Mouse (Mus musculus) CD4-positive, CD25-positive, alpha-beta regulatory T cell, adult 2 months (primary cell): ENCODE results near the gene Bckdk.

ENCODE experiments used
- DNase-seq: peaks from one replicate; pipeline ENCODE4 v3.0.0-alpha.2; 2012; ENCODE audit warnings: low read depth, low spot score

Gene Bckdk

DNA sequence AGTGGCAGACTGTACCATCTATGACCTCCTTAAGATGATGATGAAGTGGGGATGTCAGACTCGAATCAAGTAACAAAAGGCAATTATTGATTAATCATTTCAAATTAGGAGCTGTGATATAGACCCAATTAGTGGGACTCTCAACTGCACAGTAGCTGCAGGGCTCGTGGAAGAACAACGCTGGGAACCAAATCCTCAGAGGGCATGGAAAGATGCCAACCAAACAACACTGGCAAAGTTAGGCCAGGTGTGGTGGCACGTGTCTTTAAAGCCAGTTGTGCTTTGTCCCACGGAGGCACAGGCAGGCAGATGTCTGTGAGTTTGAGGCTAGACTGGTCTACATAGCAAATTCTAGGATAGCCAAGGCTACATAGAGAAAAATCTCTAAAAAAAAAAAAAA lies 26.8 kb downstream of the Bckdk start:
- DNase-seq: no peak

- DNase-seq: no peak
Measured at GRCm38 (mm10) chr7:127931351-127932135, 27.7 kb downstream of the Bckdk start.

DNA sequence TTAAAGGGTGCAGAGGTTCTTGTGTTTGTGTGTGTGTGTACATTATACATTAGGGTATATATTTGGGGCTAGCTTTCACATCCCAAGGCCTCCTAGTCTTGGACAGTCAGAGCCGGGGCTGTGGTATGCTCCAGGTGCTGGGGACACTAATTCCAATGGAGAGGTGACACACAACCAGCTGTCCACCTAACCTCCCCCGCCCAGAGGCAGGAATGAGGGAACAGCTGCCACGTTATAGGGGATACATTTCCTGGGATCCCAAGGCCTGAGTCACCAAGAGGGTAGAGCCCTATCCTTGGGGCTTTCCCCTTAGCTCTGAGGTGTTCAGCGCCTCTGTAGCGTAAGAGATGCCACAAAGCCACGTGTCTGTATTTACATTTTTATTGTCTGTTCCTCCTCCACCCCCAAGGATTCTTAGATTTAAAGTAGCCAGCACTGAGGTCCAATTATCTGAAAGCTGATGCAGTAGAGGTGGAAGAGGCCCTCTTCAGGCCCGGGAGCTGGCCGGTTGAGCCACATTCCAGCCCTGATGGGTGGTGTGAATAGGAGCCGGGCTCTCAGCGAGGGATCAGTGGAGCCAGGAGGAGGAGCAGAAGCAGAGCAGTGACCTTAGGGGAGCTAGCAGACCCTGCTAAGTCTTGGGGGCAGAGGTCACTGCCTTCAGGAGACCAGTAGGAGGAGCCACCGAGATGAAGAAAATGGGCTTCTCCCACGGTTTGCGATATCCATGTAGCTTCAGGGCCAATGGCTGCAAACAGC lies 28.6 kb downstream of the Bckdk start:
- DNase-seq: no peak

DNA sequence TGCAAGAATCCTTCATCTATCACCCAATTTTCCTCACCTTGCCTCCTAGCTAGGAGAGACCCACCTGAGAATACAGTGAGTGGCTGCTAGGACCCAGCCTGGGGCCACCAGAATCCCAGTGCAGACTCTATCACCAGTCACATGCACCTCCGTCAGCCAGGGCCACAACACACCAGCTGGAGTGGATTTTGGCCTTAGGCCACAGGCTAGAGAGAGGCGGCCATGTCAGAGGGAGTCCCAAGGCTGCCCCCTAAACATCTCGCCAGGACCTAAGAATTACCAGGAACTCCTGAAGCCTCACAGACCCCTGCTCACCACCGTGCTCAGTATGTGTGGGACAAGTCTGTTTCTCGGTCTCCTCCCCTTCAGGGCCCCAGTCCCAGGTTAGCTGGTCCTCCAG lies 30.2 kb downstream of the Bckdk start:
- no peak for DNase-seq

DNA sequence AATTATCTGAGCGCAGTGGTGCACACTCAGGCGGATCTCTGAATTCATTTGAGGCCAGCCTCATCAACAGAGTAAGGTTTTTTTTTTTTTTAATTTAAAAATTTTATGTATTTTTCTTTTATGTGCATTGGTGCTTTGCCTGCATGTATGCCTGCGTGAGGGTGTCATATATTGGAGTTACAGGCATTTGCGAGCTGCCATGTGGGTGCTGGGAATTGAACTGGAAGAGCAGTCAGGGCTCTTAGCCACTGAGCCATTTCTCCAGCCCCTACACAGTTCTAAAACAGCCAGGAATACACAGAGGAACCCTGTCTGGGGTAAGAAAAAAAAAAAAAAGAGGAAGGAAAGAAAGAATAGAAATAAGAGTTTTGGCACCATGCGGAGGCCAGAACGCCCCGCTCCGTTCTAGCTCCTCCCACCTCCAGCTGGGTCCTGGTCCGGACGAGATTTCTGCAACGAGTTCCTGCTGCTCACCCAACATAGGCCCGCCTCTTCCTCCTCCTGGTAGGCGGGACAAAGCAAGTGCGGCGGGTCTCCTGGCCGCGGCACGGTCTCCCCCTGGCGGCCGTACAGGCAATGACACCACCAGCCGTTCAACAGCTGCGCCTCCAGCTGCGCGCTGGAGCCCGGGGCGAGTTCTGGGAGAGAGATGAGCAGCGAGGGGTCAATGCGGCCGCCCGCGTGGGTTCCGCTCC lies 31.3 kb downstream of the Bckdk start:
- DNase-seq: peak; percentile 97

GRCm38 (mm10) chr7:127935748-127936159 lies 31.9 kb downstream of the Bckdk start:
- DNase-seq: no peak

GRCm38 (mm10) chr7:127936216-127936884 lies 32.5 kb downstream of the Bckdk start:
- no peak for DNase-seq

GRCm38 (mm10) chr7:127942097-127942496 lies 38.2 kb downstream of the Bckdk start:
- peak; percentile 59 for DNase-seq

DNA sequence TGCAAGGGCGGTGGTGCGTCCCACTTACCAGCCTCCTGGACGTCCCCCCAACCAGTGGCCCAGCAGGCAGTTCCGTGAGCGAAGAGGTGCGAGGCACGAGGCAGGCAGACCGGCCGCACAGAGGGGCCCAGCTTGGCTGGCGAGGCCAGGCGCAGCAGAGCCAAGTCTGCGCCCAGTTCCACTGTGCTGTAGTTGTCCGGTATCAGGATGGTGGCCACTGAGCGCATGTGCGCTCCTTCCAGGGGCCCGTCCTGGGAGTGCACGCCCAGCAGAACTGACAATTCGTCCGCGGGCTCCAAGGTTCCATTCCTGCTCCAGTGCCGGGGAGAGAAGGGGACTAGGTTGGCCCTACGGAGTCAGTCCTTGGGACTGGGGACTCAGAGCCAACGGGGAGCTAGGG lies 40.7 kb downstream of the Bckdk start:
- no peak for DNase-seq

DNA sequence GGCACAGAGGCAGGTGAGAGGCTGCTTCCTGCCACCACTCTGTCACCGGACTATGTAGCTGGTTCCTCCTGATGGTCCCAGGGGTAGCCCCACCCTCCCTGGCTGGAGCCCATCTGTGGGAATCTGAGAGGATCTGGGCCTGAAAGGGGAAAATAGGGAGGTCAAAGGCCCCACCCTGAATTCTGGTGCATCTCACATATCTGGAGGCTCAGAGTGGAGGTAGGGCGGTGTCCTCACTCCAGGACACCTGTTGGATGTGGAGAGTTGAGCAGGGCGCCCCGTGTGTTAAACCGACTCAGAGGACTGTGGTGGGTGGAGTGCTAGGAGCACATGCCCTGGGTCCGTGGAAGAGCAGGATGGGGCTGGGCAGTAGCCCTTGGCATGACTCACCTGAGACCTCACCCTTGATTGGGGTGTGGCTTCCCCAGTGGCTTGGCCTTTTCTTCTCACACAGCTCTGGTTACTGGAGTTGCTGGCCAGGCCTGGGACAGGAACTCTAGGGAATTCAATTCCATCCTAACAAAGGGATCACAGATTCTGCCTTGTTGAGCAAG lies 42.7 kb downstream of the Bckdk start, which contains the start of gene Prss36:
TSS of gene Prss36 (minus strand) at position 256 of the 554 bp plus-strand sequence.
- DNase-seq: no peak

GRCm38 (mm10) chr7:127952864-127953581 lies 49.1 kb downstream of the Bckdk start:
- peak; percentile 50 for DNase-seq

- no peak for DNase-seq
Measured at GRCm38 (mm10) chr7:127959364-127959763, 55.5 kb downstream of the Bckdk start.
